Mouse (Mus musculus): ENCODE measurements around the gene Cnot4. TPM values are rescaled to one million over a fixed set of nuclear protein-coding genes. Genes with fewer than 3 reads are reported as not detected.
A peak's percentile ranks its signal among the peaks of the same experiment; 100 is the strongest.

The Cnot4 gene
- polyA plus RNA-seq, 1 experiment: 5.3 TPM

DNA sequence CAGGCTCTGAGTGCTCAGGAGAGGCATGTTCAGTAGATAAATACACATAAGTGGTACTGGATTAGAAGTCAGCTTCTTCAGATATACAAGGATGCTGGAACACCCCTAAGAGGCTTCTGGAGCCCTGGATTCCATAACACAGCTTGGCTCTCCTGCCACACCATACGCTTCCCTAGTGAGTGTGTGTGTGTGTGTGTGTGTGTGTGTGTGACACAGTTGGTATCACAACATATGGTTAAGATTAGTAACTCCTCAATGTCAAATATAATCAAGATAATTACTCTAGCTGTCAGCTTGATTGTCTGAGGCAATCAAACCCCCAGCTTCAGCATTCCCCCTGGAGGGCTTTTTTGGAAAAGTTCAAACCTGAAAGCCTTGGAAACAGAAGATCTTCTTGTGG is 121.6 kb downstream of the Cnot4 start:
- H3K36me3 ChIP-seq (ENCODE audit: control insufficient read depth, insufficient read depth, low read length): no peaks in the 10 kb centered on the region
- TF ChIP-seq POLR2A (IDR thresholded peaks at IDR 0.05; ENCODE audit: low read depth, low read length): no peak
- no peak for TF ChIP-seq CTCF (IDR thresholded peaks at IDR 0.05; ENCODE audit: extremely low read depth, insufficient read length, insufficient replicate concordance, low read depth, low read length)
- 91% methylated on average over 1 of the region's 1 CpGs for WGBS
- peaks cover 3% of the 10 kb centered on the region; the same call in 1 of the 2 replicates for H3K4me1 ChIP-seq (ENCODE audit: control insufficient read depth, insufficient read depth, insufficient read length, low read length)
- no peaks in the 10 kb centered on the region for H3K27me3 ChIP-seq (ENCODE audit: control insufficient read depth, insufficient read depth, low read length)
- H3K27ac ChIP-seq (ENCODE audit: insufficient read depth, low read depth, low read length): no peak overlapping the region
- no peak overlapping the region for H3K4me3 ChIP-seq (ENCODE audit: low read depth, low read length)

DNA sequence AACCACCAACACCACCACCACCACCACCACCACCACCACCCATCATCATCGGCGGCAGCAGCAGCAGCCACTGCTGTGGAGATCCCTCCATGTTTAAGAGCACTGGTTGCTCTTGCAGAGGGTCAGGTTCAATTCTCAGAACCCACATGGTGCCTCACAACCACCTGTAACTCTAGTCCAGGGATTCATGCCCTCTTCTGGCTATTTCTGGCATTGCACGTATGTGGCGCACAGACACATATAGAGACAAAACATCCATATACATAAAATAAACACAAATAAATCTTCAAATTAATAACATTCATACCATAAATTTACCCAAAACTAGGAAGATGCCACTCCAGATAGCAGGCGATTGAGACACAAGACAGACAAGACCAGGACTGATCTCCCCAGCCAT is 122.8 kb downstream of the Cnot4 start:
- Histone ChIP-seq H3K4me1 (ENCODE audit: control insufficient read depth, insufficient read depth, insufficient read length, low read length) (peaks cover 3% of the 10 kb centered on the region; the same call in 1 of the 2 replicates), H3K36me3 (ENCODE audit: control insufficient read depth, insufficient read depth, low read length) (no peaks in the 10 kb centered on the region), H3K27ac (ENCODE audit: insufficient read depth, low read depth, low read length) (no peak overlapping the region), H3K4me3 (ENCODE audit: low read depth, low read length) (no peak overlapping the region), H3K27me3 (ENCODE audit: control insufficient read depth, insufficient read depth, low read length) (no peaks in the 10 kb centered on the region)
- TF ChIP-seq CTCF (IDR thresholded peaks at IDR 0.05; ENCODE audit: extremely low read depth, insufficient read length, insufficient replicate concordance, low read depth, low read length) (no peak), POLR2A (IDR thresholded peaks at IDR 0.05; ENCODE audit: low read depth, low read length) (no peak)
- 98% methylated on average over 5 of the region's 5 CpGs for WGBS

DNA sequence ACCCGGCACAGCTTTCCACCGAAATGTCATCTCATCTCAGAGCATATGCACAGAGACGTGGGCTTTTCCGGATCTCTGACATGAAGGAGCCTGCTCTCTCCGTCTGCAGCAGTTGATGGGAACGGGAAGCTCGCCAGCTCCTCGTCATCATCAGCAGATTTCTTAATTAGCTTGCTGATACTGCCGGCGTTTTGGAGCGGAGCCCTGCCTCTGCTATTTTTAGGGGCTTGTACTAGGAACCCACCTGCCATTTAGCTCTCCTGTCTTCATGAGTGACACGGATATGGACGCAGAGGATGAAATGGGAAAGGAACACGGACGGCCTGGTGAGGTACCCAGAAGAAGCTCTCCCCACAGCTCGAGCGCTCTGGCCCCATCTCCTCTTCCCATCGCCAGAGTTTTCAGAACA is 131.3 kb downstream of the Cnot4 start:
- 76% methylated on average over 18 of the region's 18 CpGs for WGBS
- Histone ChIP-seq H3K36me3 (ENCODE audit: control insufficient read depth, insufficient read depth, low read length) (no peaks in the 10 kb centered on the region), H3K4me3 (ENCODE audit: low read depth, low read length) (no peak overlapping the region), H3K27ac (ENCODE audit: insufficient read depth, low read depth, low read length) (no peak overlapping the region), H3K4me1 (ENCODE audit: control insufficient read depth, insufficient read depth, insufficient read length, low read length) (no peaks in the 10 kb centered on the region), H3K27me3 (ENCODE audit: control insufficient read depth, insufficient read depth, low read length) (no peaks in the 10 kb centered on the region)
- TF ChIP-seq CTCF (IDR thresholded peaks at IDR 0.05; ENCODE audit: extremely low read depth, insufficient read length, insufficient replicate concordance, low read depth, low read length) (no peak), POLR2A (IDR thresholded peaks at IDR 0.05; ENCODE audit: low read depth, low read length) (no peak)

DNA sequence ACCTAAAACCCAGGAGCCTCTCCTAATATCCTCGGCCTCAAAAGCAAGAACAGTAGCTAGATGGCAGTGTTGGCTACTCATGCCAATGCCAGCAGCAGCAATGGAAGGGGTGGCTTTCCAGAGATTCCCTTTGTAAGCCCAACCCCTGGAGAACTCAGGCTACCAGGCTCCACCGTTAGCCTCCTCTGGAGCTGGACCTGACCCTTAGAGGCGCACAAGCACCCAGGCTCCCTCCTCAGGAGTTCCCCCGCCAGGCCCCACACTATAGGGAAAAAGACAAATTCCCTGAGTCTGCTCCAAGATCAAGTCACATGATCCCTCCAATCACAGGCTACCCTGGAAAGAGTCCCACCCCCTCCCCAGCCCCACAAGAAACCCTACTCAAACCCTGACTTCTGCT is 134.4 kb downstream of the Cnot4 start:
- WGBS: 36% methylated on average over 4 of the region's 4 CpGs
- TF ChIP-seq POLR2A (IDR thresholded peaks at IDR 0.05; ENCODE audit: low read depth, low read length): no peak
- no peak for TF ChIP-seq CTCF (IDR thresholded peaks at IDR 0.05; ENCODE audit: extremely low read depth, insufficient read length, insufficient replicate concordance, low read depth, low read length)
- Histone ChIP-seq H3K27me3 (ENCODE audit: control insufficient read depth, insufficient read depth, low read length) (no peaks in the 10 kb centered on the region), H3K4me3 (ENCODE audit: low read depth, low read length) (no peak overlapping the region), H3K36me3 (ENCODE audit: control insufficient read depth, insufficient read depth, low read length) (no peaks in the 10 kb centered on the region), H3K4me1 (ENCODE audit: control insufficient read depth, insufficient read depth, insufficient read length, low read length) (peaks cover 5% of the 10 kb centered on the region; the same call in 1 of the 2 replicates), H3K27ac (ENCODE audit: insufficient read depth, low read depth, low read length) (no peak overlapping the region)

DNA sequence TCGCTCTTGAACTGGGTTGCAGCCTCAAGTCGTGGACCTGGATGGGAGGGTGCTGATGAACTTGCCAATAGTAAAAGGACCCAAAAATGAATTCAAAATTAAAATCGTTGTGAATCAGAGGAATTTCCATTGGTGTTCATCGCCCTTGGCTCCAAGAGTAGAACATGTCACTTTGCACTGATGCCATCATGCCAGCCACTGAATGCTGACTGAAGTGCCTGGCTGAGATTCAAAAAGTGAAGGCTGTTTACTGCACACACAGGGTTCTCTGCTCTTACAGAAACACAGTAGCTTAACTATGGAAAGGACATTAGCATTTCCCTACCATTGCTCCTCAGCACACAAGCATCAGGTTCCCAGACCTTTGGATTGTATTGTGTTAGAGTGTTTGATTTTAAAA is 137.0 kb downstream of the Cnot4 start:
- H3K4me3 ChIP-seq (ENCODE audit: low read depth, low read length): no peak overlapping the region
- H3K4me1 ChIP-seq (ENCODE audit: control insufficient read depth, insufficient read depth, insufficient read length, low read length): peaks cover 5% of the 10 kb centered on the region; the same call in 1 of the 2 replicates
- H3K27ac ChIP-seq (ENCODE audit: insufficient read depth, low read depth, low read length): no peak overlapping the region
- no peaks in the 10 kb centered on the region for H3K27me3 ChIP-seq (ENCODE audit: control insufficient read depth, insufficient read depth, low read length)
- no peak for TF ChIP-seq CTCF (IDR thresholded peaks at IDR 0.05; ENCODE audit: extremely low read depth, insufficient read length, insufficient replicate concordance, low read depth, low read length)
- TF ChIP-seq POLR2A (IDR thresholded peaks at IDR 0.05; ENCODE audit: low read depth, low read length): no peak
- H3K36me3 ChIP-seq (ENCODE audit: control insufficient read depth, insufficient read depth, low read length): no peaks in the 10 kb centered on the region
- WGBS: 80% methylated on average over 4 of the region's 4 CpGs

DNA sequence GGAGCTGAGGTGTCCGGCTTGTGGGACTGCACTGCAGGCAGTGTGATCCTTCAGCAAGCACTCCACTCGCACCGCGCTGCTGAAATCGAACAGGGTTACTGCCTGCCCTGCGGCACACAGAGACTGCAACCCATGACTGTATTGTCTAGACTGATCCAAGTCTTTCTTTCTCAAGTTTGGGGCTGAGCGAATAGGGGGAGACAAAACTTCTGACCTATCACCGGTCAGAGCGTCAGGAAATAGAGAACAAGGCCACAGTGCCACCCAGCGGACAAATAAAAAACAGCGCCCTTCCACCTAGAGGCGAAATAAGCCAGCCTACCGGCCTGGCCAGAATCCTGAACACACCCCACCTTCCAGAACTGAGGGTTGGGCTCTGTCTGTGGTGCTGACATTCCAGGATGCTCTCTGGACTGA is 138.3 kb downstream of the Cnot4 start:
- TF ChIP-seq CTCF (IDR thresholded peaks at IDR 0.05; ENCODE audit: extremely low read depth, insufficient read length, insufficient replicate concordance, low read depth, low read length) (peak; percentile 90), POLR2A (IDR thresholded peaks at IDR 0.05; ENCODE audit: low read depth, low read length) (no peak)
- Histone ChIP-seq H3K27me3 (ENCODE audit: control insufficient read depth, insufficient read depth, low read length) (no peaks in the 10 kb centered on the region), H3K27ac (ENCODE audit: insufficient read depth, low read depth, low read length) (no peak overlapping the region), H3K4me1 (ENCODE audit: control insufficient read depth, insufficient read depth, insufficient read length, low read length) (peaks cover 5% of the 10 kb centered on the region; the same call in 1 of the 2 replicates), H3K36me3 (ENCODE audit: control insufficient read depth, insufficient read depth, low read length) (no peaks in the 10 kb centered on the region), H3K4me3 (ENCODE audit: low read depth, low read length) (peak overlapping the region; percentile 59)
- WGBS: 4% methylated on average over 13 of the region's 13 CpGs

DNA sequence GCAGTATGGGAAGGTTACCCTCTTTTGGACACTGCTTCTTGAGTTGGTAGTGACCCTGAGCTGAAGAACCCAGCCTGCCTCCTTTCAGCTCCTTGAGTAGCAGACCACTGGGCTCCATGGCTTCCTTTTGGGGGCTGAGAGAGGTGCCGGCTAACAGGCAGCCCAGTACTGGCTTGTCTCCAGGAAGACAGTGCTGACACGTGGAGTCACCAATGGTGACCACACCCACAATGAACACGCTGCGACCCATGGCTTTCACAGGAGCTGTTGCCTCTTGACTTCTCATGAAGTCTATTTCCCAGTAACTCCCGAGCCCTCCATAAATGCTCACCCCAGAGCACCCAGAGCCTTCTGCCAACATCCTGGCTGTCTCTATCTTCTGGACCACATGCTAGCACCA is 138.8 kb downstream of the Cnot4 start:
- Histone ChIP-seq H3K27me3 (ENCODE audit: control insufficient read depth, insufficient read depth, low read length) (no peaks in the 10 kb centered on the region), H3K36me3 (ENCODE audit: control insufficient read depth, insufficient read depth, low read length) (no peaks in the 10 kb centered on the region), H3K4me1 (ENCODE audit: control insufficient read depth, insufficient read depth, insufficient read length, low read length) (peaks cover 5% of the 10 kb centered on the region; the same call in 1 of the 2 replicates), H3K4me3 (ENCODE audit: low read depth, low read length) (peak overlapping the region; percentile 59), H3K27ac (ENCODE audit: insufficient read depth, low read depth, low read length) (no peak overlapping the region)
- 10% methylated on average over 5 of the region's 5 CpGs for WGBS
- TF ChIP-seq POLR2A (IDR thresholded peaks at IDR 0.05; ENCODE audit: low read depth, low read length): no peak
- TF ChIP-seq CTCF (IDR thresholded peaks at IDR 0.05; ENCODE audit: extremely low read depth, insufficient read length, insufficient replicate concordance, low read depth, low read length): no peak

Measured in small intestine, adult 2 months (tissue).